Mouse (Mus musculus) effector memory CD4-positive, alpha-beta T cell, adult 5 months (primary cell): ENCODE data around the gene Mcu. TPM values are rescaled to one million over a fixed set of nuclear protein-coding genes. Genes with fewer than 3 reads are reported as not detected.

Experiments
- polyA plus RNA-seq: library from polyadenylated mRNA; unstranded; fragments of 100-300 nt; shearing (Covaris generic); gene quantifications from one replicate; pipeline ENCODE4 v1.2.1, GENCODE M21; 2017

Mcu gene
- 23.2 TPM for polyA plus RNA-seq

GRCm38 (mm10) chr10:59616522-59616921 lies at the start of gene Mcu:
Gene Mcu, minus strand, starts transcription at chr10:59616692.

GRCm38 (mm10) chr10:59615981-59616520 lies 441 bp downstream of the Mcu start, which contains the start of gene Gm10322:
Gene Gm10322, plus strand, starts transcription at chr10:59616063.

GRCm38 (mm10) chr10:59441735-59442134 lies 174.8 kb downstream of the Mcu start, which contains the start of gene Oit3:
Gene Oit3, minus strand, starts transcription at chr10:59441778.

GRCm38 (mm10) chr10:59402899-59403792 lies 213.3 kb downstream of the Mcu start, which contains the start of gene Pla2g12b:
Gene Pla2g12b, plus strand, starts transcription at chr10:59403660.

Other genes starting within 250 kb of the Mcu start
- gene Gm10273, start 221.1 kb downstream of the Mcu start, polyA plus RNA-seq: 109 TPM
- not detected for gene Pla2g12b, start 213.0 kb downstream of the Mcu start, polyA plus RNA-seq
- gene Oit3, start 174.9 kb downstream of the Mcu start, polyA plus RNA-seq: not detected
- not detected for gene Gm10322, start 629 bp downstream of the Mcu start, polyA plus RNA-seq
- gene Micu1, start 85.8 kb upstream of the Mcu start, polyA plus RNA-seq: 39.1 TPM